ENCODE assay signal across 19 mouse cellular contexts in the genomic region with DNA sequence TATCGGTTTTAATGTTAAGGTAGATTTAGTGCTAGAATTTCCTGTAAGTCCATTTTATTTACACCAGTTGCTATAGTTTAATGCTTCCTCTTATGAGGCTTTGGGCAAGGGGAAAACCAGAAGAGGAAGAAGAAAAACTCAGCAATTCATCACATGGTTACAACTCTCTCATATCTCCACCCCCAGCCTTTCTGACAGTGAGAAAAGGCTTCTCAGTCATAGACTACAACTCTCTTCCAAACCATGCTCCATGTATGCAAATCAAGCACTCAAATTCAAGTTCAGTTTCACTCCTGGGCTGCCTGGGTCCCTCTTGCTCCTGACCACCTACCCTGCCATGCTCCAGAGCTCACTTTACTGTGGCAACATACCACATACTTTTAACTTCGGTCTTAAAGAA.
DNase-seq lines count a peak whose midpoint lies in the region; ATAC-seq and TF ChIP-seq lines count a peak whose summit lies in the region.
"Had no signal": no experiment of that assay in that cellular context is flagged by ENCODE, and none has a peak within 500 bp of the region (broad histone marks: within the 10 kb centered on the region; RNA-seq: fewer than 3 reads in every experiment).

No protein-coding gene starts in this region.

- 28% methylated on average over 2 of the region's 2 CpGs for WGBS in liver, embryonic 16.5 days (ENCODE audit: insufficient replicate concordance)

- H3K27me3 ChIP-seq in liver, embryonic 16.5 days (ENCODE audit: control insufficient read depth, insufficient read depth, low read depth, low read length): no peaks in the 10 kb centered on the region
- H3K27me3 ChIP-seq: embryonic facial prominence, embryonic 12.5 days; midbrain, embryonic 15.5 days; neural tube, embryonic 13.5 days had no signal

- DNase-seq in 416B (ENCODE audit: low read depth) (peak; percentile 70), A20 (ENCODE audit: low read depth, low spot score) (peak; percentile 76)
- no peak for DNase-seq in ovary, adult 18-20 months (ENCODE audit: low spot score)
- no peak for DNase-seq in urinary bladder, postnatal 10 days (ENCODE audit: low spot score)
- no peak for DNase-seq in adrenal gland, postnatal 4 days (ENCODE audit: low spot score in 2 of 2)
- DNase-seq: cerebellum, postnatal 10 days; gastrocnemius, adult 2 months; kidney, postnatal 25 days; layer of hippocampus, postnatal 36 days; retina, postnatal 1 day had no signal

- H3K36me3 ChIP-seq in liver, embryonic 16.5 days (ENCODE audit: control insufficient read depth, insufficient read depth): no peaks in the 10 kb centered on the region
- H3K36me3 ChIP-seq: embryonic facial prominence, embryonic 12.5 days; midbrain, embryonic 15.5 days; neural tube, embryonic 13.5 days had no signal

- no peak overlapping the region for H3K4me2 ChIP-seq in liver, embryonic 16.5 days (ENCODE audit: low read depth, low read length)
- H3K4me2 ChIP-seq: embryonic facial prominence, embryonic 12.5 days; heart, embryonic 11.5 days; midbrain, embryonic 15.5 days; neural tube, embryonic 13.5 days had no signal

- no peak overlapping the region for H3K9ac ChIP-seq in liver, embryonic 16.5 days (ENCODE audit: low read depth, low read length)
- H3K9ac ChIP-seq: embryonic facial prominence, embryonic 12.5 days; midbrain, embryonic 15.5 days; neural tube, embryonic 13.5 days had no signal

- TF ChIP-seq CTCF in bone marrow macrophage, adult 2 months (IDR thresholded peaks at IDR 0.05; ENCODE audit: low read depth, low read length): no peak

- peak overlapping the region; percentile 93 for H3K27ac ChIP-seq in bone marrow macrophage, adult 2 months (ENCODE audit: insufficient read depth, low read depth, low read length)
- H3K27ac ChIP-seq in liver, embryonic 16.5 days (ENCODE audit: low read length): peak overlapping the region; percentile 14; the same call in 1 of the 2 replicates
- H3K27ac ChIP-seq: embryonic facial prominence, embryonic 12.5 days; forebrain, embryonic 10.5 days; gastrocnemius, adult 2 months; midbrain, embryonic 15.5 days; neural tube, embryonic 13.5 days had no signal

- peak overlapping the region; percentile 55 for H3K4me3 ChIP-seq in bone marrow macrophage, adult 2 months (ENCODE audit: insufficient read depth, low read length)
- no peak overlapping the region for H3K4me3 ChIP-seq in liver, embryonic 16.5 days (ENCODE audit: low read depth, low read length)
- H3K4me3 ChIP-seq: embryonic facial prominence, embryonic 12.5 days; forebrain, embryonic 10.5 days; gastrocnemius, adult 2 months; midbrain, embryonic 15.5 days; neural tube, embryonic 13.5 days had no signal

- no peak for TF ChIP-seq POLR2A in bone marrow macrophage, adult 2 months (IDR thresholded peaks at IDR 0.05; ENCODE audit: borderline replicate concordance, low read depth, low read length)

- no peaks in the 10 kb centered on the region for H3K9me3 ChIP-seq in liver, embryonic 16.5 days (replicated peaks; ENCODE audit: control insufficient read depth, low read length)
- H3K9me3 ChIP-seq: embryonic facial prominence, embryonic 12.5 days; forebrain, embryonic 10.5 days; midbrain, embryonic 15.5 days; neural tube, embryonic 13.5 days had no signal

- peaks cover 29% of the 10 kb centered on the region for H3K4me1 ChIP-seq in bone marrow macrophage, adult 2 months (ENCODE audit: control insufficient read depth, insufficient read depth, low read length)
- peaks cover 4% of the 10 kb centered on the region for H3K4me1 ChIP-seq in liver, embryonic 16.5 days (ENCODE audit: control insufficient read depth, low read depth, low read length)
- H3K4me1 ChIP-seq: embryonic facial prominence, embryonic 12.5 days; forebrain, embryonic 10.5 days; midbrain, embryonic 15.5 days; neural tube, embryonic 13.5 days had no signal

- ATAC-seq in liver, embryonic 16.5 days (ENCODE audit: low read depth): no peak
- no peak for ATAC-seq in cerebellum, adult (ENCODE audit: insufficient number of reproducible peaks, low FRiP score, low TSS enrichment)
- ATAC-seq: intestine, postnatal 0 days; midbrain, embryonic 15.5 days had no signal

Comparison
In these comparisons a context has a peak if more than half of its experiments do, and no peak if none do; other contexts are left out.
1. DNase-seq: peak in 416B (single experiment) and A20 (single experiment); none in ovary, adult 18-20 months (single experiment), urinary bladder, postnatal 10 days (single experiment) and adrenal gland, postnatal 4 days (0 of 2).